26 mouse cellular contexts compared by ENCODE assay signal in genomic region chr14:18201413-18201812, GRCm38 (mm10). TPM values are rescaled to one million over a fixed set of nuclear protein-coding genes. Genes with fewer than 3 reads are reported as not detected.
DNase-seq lines count a peak whose midpoint lies in the region; ATAC-seq and TF ChIP-seq lines count a peak whose summit lies in the region.
"Had no signal": no experiment of that assay in that cellular context is flagged by ENCODE, and none has a peak within 500 bp of the region (broad histone marks: within the 10 kb centered on the region; RNA-seq: fewer than 3 reads in every experiment).

No protein-coding gene starts in this region.

- 0 out of 2 replicates have a peak, but pooled peaks cover 2% of the 10 kb centered on the region for H3K9me3 ChIP-seq in heart, embryonic 11.5 days (replicated peaks; ENCODE audit: control insufficient read depth, low read length)
- no peaks in the 10 kb centered on the region for H3K9me3 ChIP-seq in kidney, postnatal 0 days (replicated peaks; ENCODE audit: low read length)
- 0 out of 2 replicates have a peak, but pooled peaks cover 4% of the 10 kb centered on the region for H3K9me3 ChIP-seq in midbrain, postnatal 0 days (ENCODE audit: low read length)
- peaks cover 13% of the 10 kb centered on the region; the same call in 1 of the 2 replicates for H3K9me3 ChIP-seq in midbrain, embryonic 10.5 days (replicated peaks)
- H3K9me3 ChIP-seq: neural tube, embryonic 12.5 days had no signal

- H3K4me2 ChIP-seq in heart, embryonic 11.5 days = no peak overlapping the region
- no peak overlapping the region for H3K4me2 ChIP-seq in kidney, postnatal 0 days (ENCODE audit: low read length)
- H3K4me2 ChIP-seq in midbrain, postnatal 0 days (ENCODE audit: low read depth, low read length, poor library complexity, severe bottlenecking) = no peak overlapping the region
- H3K4me2 ChIP-seq: liver, embryonic 11.5 days; neural tube, embryonic 12.5 days had no signal

- intact Hi-C loops in heart, postnatal 14 days (cut with DNase I) = no loop called here

- no peaks in the 10 kb centered on the region for H3K27me3 ChIP-seq in heart, embryonic 11.5 days (ENCODE audit: control insufficient read depth, insufficient read depth, low read length)
- H3K27me3 ChIP-seq in kidney, postnatal 0 days (ENCODE audit: insufficient read depth, low read length) = no peaks in the 10 kb centered on the region
- H3K27me3 ChIP-seq in midbrain, postnatal 0 days (ENCODE audit: insufficient read depth, low read length) = no peaks in the 10 kb centered on the region
- no peaks in the 10 kb centered on the region for H3K27me3 ChIP-seq in midbrain, embryonic 10.5 days (ENCODE audit: low read depth, poor library complexity, severe bottlenecking)
- H3K27me3 ChIP-seq: neural tube, embryonic 12.5 days had no signal

- no peak overlapping the region for H3K4me3 ChIP-seq in heart, embryonic 11.5 days (ENCODE audit: low read depth, low read length)
- H3K4me3 ChIP-seq in kidney, postnatal 0 days (replicated peaks; ENCODE audit: low read depth, low read length) = no peak overlapping the region
- H3K4me3 ChIP-seq in midbrain, postnatal 0 days (ENCODE audit: low read depth, low read length) = no peak overlapping the region
- H3K4me3 ChIP-seq in midbrain, embryonic 10.5 days = no peak overlapping the region
- H3K4me3 ChIP-seq: gastrocnemius, adult 2 months; neural tube, embryonic 12.5 days had no signal

- no peak for DNase-seq in cerebellum, adult 9-11 months
- DNase-seq in heart, postnatal 14 days = no peak
- DNase-seq in kidney, postnatal 0 days (ENCODE audit: low spot score) = no peak
- DNase-seq in kidney, adult 9 months = no peak
- DNase-seq in midbrain, postnatal 0 days (ENCODE audit: low spot score) = no peak
- no peak for DNase-seq in midbrain, embryonic 10.5 days (ENCODE audit: low spot score)
- DNase-seq: adrenal gland, adult 8-10 months; cerebellum, adult 2 months; cerebellum, postnatal 36 days; embryo, embryonic 11 days; forebrain, postnatal 0 days; gastrocnemius, adult 2 months; heart, postnatal 36 days; kidney, adult 18-20 months; kidney, postnatal 14 days; left cerebral cortex, postnatal 4 days; liver, postnatal 0 days; lung, postnatal 14 days; right cerebral cortex, postnatal 14 days; spleen, adult 18-20 months had no signal

- 83% methylated on average over 5 of the region's 5 CpGs for WGBS in heart, embryonic 11.5 days (ENCODE audit: insufficient replicate concordance)
- WGBS in kidney, postnatal 0 days = 83% methylated on average over 5 of the region's 5 CpGs
- 93% methylated on average over 5 of the region's 5 CpGs for WGBS in midbrain, postnatal 0 days
- WGBS in midbrain, embryonic 10.5 days = 97% methylated on average over 5 of the region's 5 CpGs

- no peak for TF ChIP-seq CTCF in kidney, postnatal 0 days (IDR thresholded peaks at IDR 0.05; ENCODE audit: low read depth)
- TF ChIP-seq CTCF in midbrain, postnatal 0 days (IDR thresholded peaks at IDR 0.05) = no peak

- no peaks in the 10 kb centered on the region for H3K36me3 ChIP-seq in heart, embryonic 11.5 days (ENCODE audit: control insufficient read depth, insufficient read depth, low read length)
- no peaks in the 10 kb centered on the region for H3K36me3 ChIP-seq in kidney, postnatal 0 days (ENCODE audit: insufficient read depth, low read length)
- H3K36me3 ChIP-seq in midbrain, postnatal 0 days (ENCODE audit: insufficient read depth, low read length) = 0 out of 2 replicates have a peak, but pooled peaks cover 2% of the 10 kb centered on the region
- no peaks in the 10 kb centered on the region for H3K36me3 ChIP-seq in midbrain, embryonic 10.5 days
- H3K36me3 ChIP-seq: neural tube, embryonic 12.5 days had no signal

- peak; percentile 45; the same call in 1 of the 2 replicates for ATAC-seq in cerebellum, adult (ENCODE audit: insufficient number of reproducible peaks, low FRiP score, low TSS enrichment)
- 0 out of 2 replicates have a peak, but pooled peaks have one; percentile 18 for ATAC-seq in heart, embryonic 11.5 days (replicated peaks; ENCODE audit: insufficient number of reproducible peaks, low FRiP score, low TSS enrichment)
- peak; percentile 52 for ATAC-seq in kidney, postnatal 0 days (replicated peaks; ENCODE audit: low FRiP score, low read depth)
- 0 out of 2 replicates have a peak, but pooled peaks have one; percentile 34 for ATAC-seq in midbrain, postnatal 0 days (ENCODE audit: low FRiP score)
- ATAC-seq: activated CD4-positive, CD25-positive, alpha-beta regulatory T cell, adult 4 months; forebrain, postnatal 0 days; hindbrain, postnatal 0 days; liver, postnatal 0 days had no signal

- no peak overlapping the region for H3K27ac ChIP-seq in heart, embryonic 11.5 days (ENCODE audit: low read depth, low read length)
- H3K27ac ChIP-seq in kidney, postnatal 0 days = no peak overlapping the region
- H3K27ac ChIP-seq in midbrain, postnatal 0 days (ENCODE audit: low read depth, low read length) = no peak overlapping the region
- no peak overlapping the region for H3K27ac ChIP-seq in midbrain, embryonic 10.5 days (replicated peaks)
- H3K27ac ChIP-seq: gastrocnemius, adult 2 months; hindbrain, postnatal 0 days; neural tube, embryonic 12.5 days had no signal

- H3K4me1 ChIP-seq in heart, embryonic 11.5 days (ENCODE audit: control insufficient read depth, insufficient read depth, low read length) = no peaks in the 10 kb centered on the region
- no peaks in the 10 kb centered on the region for H3K4me1 ChIP-seq in kidney, postnatal 0 days (replicated peaks; ENCODE audit: insufficient read depth, low read length)
- no peaks in the 10 kb centered on the region for H3K4me1 ChIP-seq in midbrain, postnatal 0 days (ENCODE audit: insufficient read depth, low read length)
- H3K4me1 ChIP-seq in midbrain, embryonic 10.5 days = no peaks in the 10 kb centered on the region
- H3K4me1 ChIP-seq: neural tube, embryonic 12.5 days had no signal

- H3K9ac ChIP-seq in heart, embryonic 11.5 days (ENCODE audit: low read depth, low read length) = no peak overlapping the region
- H3K9ac ChIP-seq in kidney, postnatal 0 days (ENCODE audit: low read depth, low read length) = no peak overlapping the region
- no peak overlapping the region for H3K9ac ChIP-seq in midbrain, postnatal 0 days (replicated peaks; ENCODE audit: low read length, poor library complexity, severe bottlenecking)
- H3K9ac ChIP-seq: forebrain, postnatal 0 days; liver, postnatal 0 days; neural tube, embryonic 12.5 days had no signal

RNA-seq across cellular contexts. Expression of gene Nr1d2, which starts 37.5 kb away (rescaled TPM):
- 10.5 and 12.5 TPM in 2 replicates for polyA plus RNA-seq in heart, embryonic 11.5 days (2014; fragmentation: Nextera tagmentation; extraction: Ambion mirVana)
- 10 to 100 TPM; 56.8 to 60.5 TPM for total RNA-seq in heart, postnatal 14 days (2021)
- polyA plus RNA-seq in kidney, postnatal 0 days (2015; fragmentation: Nextera tagmentation; extraction: Ambion mirVana) = 12.4 and 13.2 TPM in 2 replicates
- total RNA-seq in midbrain, postnatal 0 days (2014; rRNA removed) = 19.4 and 20.4 TPM in 2 replicates
- 8.6 and 9.5 TPM in 2 replicates for polyA plus RNA-seq in midbrain, postnatal 0 days (2015; fragmentation: Nextera tagmentation; extraction: Ambion mirVana)
- 4.0 and 4.1 TPM in 2 replicates for polyA plus RNA-seq in midbrain, embryonic 10.5 days (2016; fragmentation: Nextera tagmentation; extraction: Ambion mirVana)
